Mouse (Mus musculus) heart, adult 2 months (tissue): ENCODE results near the gene Capn5. TPM values are rescaled to one million over a fixed set of nuclear protein-coding genes. Genes with fewer than 3 reads are reported as not detected.

Experiments used
- DNase-seq, 2 experiments: peaks; one replicate each; pipeline ENCODE4 v3.0.0; 2021
- H3K27ac ChIP-seq: fragments of 200-600 bp; 2 replicates; pipeline ENCODE4 v1.8.1; 2022
- H3K27me3 ChIP-seq: fragments of 200-500 bp; 2 replicates; pipeline ENCODE4 v1.6.1; 2012; ENCODE audit warnings: mild to moderate bottlenecking, low read length, inconsistent platforms, mixed read lengths; ENCODE audit not compliant: control insufficient read depth, insufficient read depth
- H3K36me3 ChIP-seq: fragments of 200-500 bp; 2 replicates; pipeline ENCODE4 v1.6.1; 2012; ENCODE audit warnings: low read length, inconsistent platforms; ENCODE audit not compliant: control insufficient read depth, insufficient read depth
- H3K4me1 ChIP-seq: fragments of 200-500 bp; 2 replicates; pipeline ENCODE4 v1.6.1; 2011; ENCODE audit warnings: low read length; ENCODE audit not compliant: control insufficient read depth, insufficient read depth
- H3K4me3 ChIP-seq: fragments of 200-600 bp; 2 replicates; pipeline ENCODE4 v1.8.1; 2022
- H3K79me2 ChIP-seq: fragments of 200-500 bp; replicated peaks from 2 replicates; pipeline ENCODE4 v1.6.1; 2012; ENCODE audit warnings: mild to moderate bottlenecking, inconsistent platforms, low read length, moderate library complexity, mixed read lengths; ENCODE audit not compliant: control insufficient read depth, insufficient read depth
- H3K9ac ChIP-seq: fragments of 200-500 bp; 2 replicates; pipeline ENCODE4 v1.6.1; 2012; ENCODE audit warnings: low read depth, mild to moderate bottlenecking, control low read depth, inconsistent platforms, low read length, mixed read lengths
- CTCF ChIP-seq: fragments of 200-600 bp; IDR thresholded peaks from 2 replicates; pipeline ENCODE4 v1.8.1; 2022; ENCODE audit warnings: antibody characterized with exemption, mild to moderate bottlenecking, moderate library complexity
- EP300 ChIP-seq: fragments of 200-500 bp; IDR thresholded peaks from 2 replicates; pipeline ENCODE4 v1.6.1; 2011; ENCODE audit warnings: low read depth, low read length, control low read depth; ENCODE audit not compliant: insufficient read depth
- POLR2A ChIP-seq: fragments of 200-500 bp; IDR thresholded peaks from 2 replicates; pipeline ENCODE4 v1.6.1; 2011; ENCODE audit warnings: mild to moderate bottlenecking, low read depth, low read length, control low read depth; ENCODE audit not compliant: insufficient read depth
- WGBS: fragments of 180-500 bp; shearing (Covaris S2); methylation state at CpG from one replicate; pipeline ENCODE4 v1.1.7; 2018; 5-methylcytosine and 5-hydroxymethylcytosine counted together
- intact Hi-C: fragments of 180-260 bp; cut with DNase I; formaldehyde crosslinking; loops from one replicate; pipeline ENCODE4 v1.15.1; 2025
- polyA plus RNA-seq: library from polyadenylated mRNA; depleted of rRNA; stranded (reverse); fragments of >200 nt; gene quantifications from 2 replicates; pipeline ENCODE4 v1.2.3, GENCODE M21; 2012
- total RNA-seq, 2 experiments: library from RNA; stranded (reverse); gene quantifications; 2 replicates each; pipeline ENCODE4 v1.2.3; 2021

The Capn5 gene
- total and polyA plus RNA-seq, 3 experiments: 1.8 to 3.7 (median 2.4) TPM

- H3K27me3 ChIP-seq: no peaks in the 10 kb centered on the region
- intact Hi-C loops: no loop called here
- WGBS: 52% methylated on average over 9 of the region's 9 CpGs
Observed at GRCm38 (mm10) chr7:98119179-98119960, 58.7 kb downstream of the Capn5 start, which contains the start of gene Myo7a. Myo7a (minus strand) TSS chr7:98119524.

GRCm38 (mm10) chr7:98117012-98117660 lies 60.9 kb downstream of the Capn5 start:
- WGBS: 14% methylated on average over 11 of the region's 11 CpGs
- peaks cover 12% of the 10 kb centered on the region for H3K4me1 ChIP-seq
- peak overlapping the region; percentile 33; the same call in 1 of the 2 replicates for H3K27ac ChIP-seq
- no peaks in the 10 kb centered on the region for H3K36me3 ChIP-seq
- intact Hi-C loops: no loop called here
- TF ChIP-seq POLR2A: no peak
- 0 out of 2 replicates have a peak, but pooled peaks have one; percentile 15 for TF ChIP-seq EP300
- TF ChIP-seq CTCF: no peak
- peak; percentile 76 to 78 for DNase-seq
- no peak overlapping the region for H3K4me3 ChIP-seq
- H3K9ac ChIP-seq: no peak overlapping the region; the same call in 1 of the 2 replicates
- no peaks in the 10 kb centered on the region for H3K79me2 ChIP-seq
- no peaks in the 10 kb centered on the region for H3K27me3 ChIP-seq

More at GRCm38 (mm10) chr7:98119179-98119960, 58.7 kb downstream of the Capn5 start, which contains the start of gene Myo7a:
- 0 out of 2 replicates have a peak within 1 kb of the TSS, but pooled peaks have one; percentile 13 for H3K9ac ChIP-seq
- peaks cover 12% of the 10 kb centered on the region for H3K4me1 ChIP-seq
- no peaks in the 10 kb centered on the region for H3K79me2 ChIP-seq
- H3K4me3 ChIP-seq: no peak within 1 kb of the TSS
- TF ChIP-seq CTCF: no peak
- no peak for TF ChIP-seq EP300
- no peak for TF ChIP-seq POLR2A
- H3K36me3 ChIP-seq: no peaks in the 10 kb centered on the region
- H3K27ac ChIP-seq: no peak within 1 kb of the TSS
- DNase-seq: peak in 1 of 2 experiments; percentile 32

- Histone ChIP-seq H3K4me3 (no peak overlapping the region), H3K27me3 (no peaks in the 10 kb centered on the region), H3K4me1 (peaks cover 10% of the 10 kb centered on the region), H3K27ac (no peak overlapping the region), H3K36me3 (no peaks in the 10 kb centered on the region), H3K9ac (no peak overlapping the region), H3K79me2 (no peaks in the 10 kb centered on the region)
- no peak for DNase-seq
- intact Hi-C loops: no loop called here
- TF ChIP-seq EP300 (no peak), CTCF (no peak), POLR2A (no peak)
- 58% methylated on average over 6 of the region's 6 CpGs for WGBS
Observed at GRCm38 (mm10) chr7:98114656-98115055, 63.4 kb downstream of the Capn5 start.

- no peak for TF ChIP-seq CTCF
- no peak for TF ChIP-seq EP300
- DNase-seq: no peak
- 26% methylated on average over 25 of the region's 25 CpGs for WGBS
- Histone ChIP-seq H3K9ac (no peak overlapping the region), H3K27me3 (no peaks in the 10 kb centered on the region), H3K79me2 (no peaks in the 10 kb centered on the region), H3K36me3 (no peaks in the 10 kb centered on the region), H3K4me1 (peaks cover 16% of the 10 kb centered on the region), H3K4me3 (no peak overlapping the region), H3K27ac (no peak overlapping the region)
- intact Hi-C loops: no loop called here
Observed at GRCm38 (mm10) chr7:98111233-98111632, 66.8 kb downstream of the Capn5 start.

- TF ChIP-seq CTCF (no peak), POLR2A (no peak), EP300 (no peak)
- no peaks in the 10 kb centered on the region for H3K36me3 ChIP-seq
- H3K9ac ChIP-seq: no peak overlapping the region
- intact Hi-C loops: no loop called here
- no peaks in the 10 kb centered on the region for H3K79me2 ChIP-seq
- 58% methylated on average over 4 of the region's 4 CpGs for WGBS
- no peak for DNase-seq
- H3K27me3 ChIP-seq: no peaks in the 10 kb centered on the region
- peaks cover 23% of the 10 kb centered on the region for H3K4me1 ChIP-seq
- H3K27ac ChIP-seq: no peak overlapping the region
- H3K4me3 ChIP-seq: no peak overlapping the region
Observed at GRCm38 (mm10) chr7:98109771-98110170, 68.3 kb downstream of the Capn5 start.
